Mouse (Mus musculus): ENCODE measurements around the gene Orc3. TPM values are rescaled to one million over a fixed set of nuclear protein-coding genes. Genes with fewer than 3 reads are reported as not detected.

The Orc3 gene
- polyA plus RNA-seq, 1 experiment from 2014 or later = 108 TPM

DNA sequence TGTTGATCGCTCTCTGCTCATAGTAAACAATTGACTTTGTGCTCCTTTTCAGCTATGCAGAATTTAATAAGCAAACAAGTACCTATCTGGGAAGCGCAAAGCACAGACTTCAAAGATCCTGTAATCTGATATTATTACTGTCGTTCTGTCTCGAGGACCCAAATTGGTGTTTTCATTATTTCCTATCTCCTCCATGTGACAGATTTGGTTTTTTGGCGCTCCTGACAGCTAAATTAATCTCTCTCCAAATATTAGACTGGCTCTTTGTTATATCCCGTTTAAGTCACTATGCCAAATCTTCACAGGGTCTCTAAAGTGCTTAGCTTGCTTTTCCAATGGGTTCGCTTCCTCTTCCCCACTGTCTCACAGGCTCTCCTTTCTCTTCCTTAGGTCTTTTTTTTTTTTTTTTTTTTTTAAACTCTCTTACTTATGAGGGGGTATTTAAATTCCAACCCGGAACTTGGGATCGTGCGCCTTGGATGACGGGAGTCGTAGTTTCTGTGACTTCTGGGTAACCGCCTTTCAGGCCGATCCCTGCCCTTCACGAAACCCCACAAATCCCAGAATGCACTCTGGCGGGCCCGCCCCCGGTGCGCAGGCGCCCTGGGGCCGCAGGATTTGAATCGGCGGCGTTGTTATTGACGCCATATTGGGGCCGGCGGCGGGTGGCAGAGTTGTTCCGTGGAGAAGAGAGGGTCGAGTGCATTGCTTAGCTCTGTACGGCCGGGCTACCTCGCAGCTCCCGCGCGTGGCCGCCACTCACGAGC is 64.6 kb downstream of the Orc3 start:
- 2% methylated on average over 34 of the region's 38 CpGs for WGBS
- Histone ChIP-seq H3K27me3 (ENCODE audit: insufficient read depth, low read length) (no peaks in the 10 kb centered on the region), H3K4me3 (ENCODE audit: low read depth, low read length) (peak overlapping the region; percentile 97), H3K27ac (ENCODE audit: low read depth) (peak overlapping the region; percentile 92), H3K9me3 (ENCODE audit: low read depth, low read length) (no peaks in the 10 kb centered on the region), H3K4me1 (ENCODE audit: insufficient read depth) (no peaks in the 10 kb centered on the region), H3K9ac (peak overlapping the region; percentile 84), H3K36me3 (ENCODE audit: insufficient read depth) (no peaks in the 10 kb centered on the region), H3K4me2 (peak overlapping the region; percentile 57)
- no peak for TF ChIP-seq CTCF (IDR thresholded peaks at IDR 0.05; ENCODE audit: low read depth)
- DNase-seq = peak; percentile 98
- peak; percentile 95 for ATAC-seq (ENCODE audit: insufficient read depth)

DNA sequence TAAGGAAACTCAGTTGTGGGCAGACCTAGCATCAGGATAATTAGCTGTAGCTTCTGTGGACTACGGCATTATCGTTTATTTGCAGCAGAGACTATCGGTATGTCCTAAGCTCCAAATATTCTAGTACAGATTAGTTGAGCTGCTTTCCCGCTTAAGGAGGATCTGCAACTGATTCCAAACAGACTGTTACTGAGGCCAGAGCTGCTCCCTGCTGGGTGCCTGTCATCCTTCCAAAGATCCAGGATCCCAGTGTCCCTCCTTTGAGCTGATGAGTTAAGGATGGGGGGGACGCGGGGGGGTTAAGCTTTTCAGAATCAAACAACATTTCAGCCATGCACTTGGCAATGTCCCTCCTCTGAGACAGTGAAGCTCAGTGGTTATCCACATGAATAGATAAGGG is 84.8 kb downstream of the Orc3 start:
- 79% methylated on average over 6 of the region's 6 CpGs for WGBS
- Histone ChIP-seq H3K4me2 (no peak overlapping the region), H3K27me3 (ENCODE audit: insufficient read depth, low read length) (no peaks in the 10 kb centered on the region), H3K9ac (no peak overlapping the region), H3K4me3 (ENCODE audit: low read depth, low read length) (no peak overlapping the region), H3K27ac (ENCODE audit: low read depth) (no peak overlapping the region), H3K36me3 (ENCODE audit: insufficient read depth) (no peaks in the 10 kb centered on the region), H3K4me1 (ENCODE audit: insufficient read depth) (no peaks in the 10 kb centered on the region), H3K9me3 (ENCODE audit: low read depth, low read length) (no peaks in the 10 kb centered on the region)
- TF ChIP-seq CTCF (IDR thresholded peaks at IDR 0.05; ENCODE audit: low read depth) = no peak
- DNase-seq (no peak), ATAC-seq (ENCODE audit: insufficient read depth) (no peak)

DNA sequence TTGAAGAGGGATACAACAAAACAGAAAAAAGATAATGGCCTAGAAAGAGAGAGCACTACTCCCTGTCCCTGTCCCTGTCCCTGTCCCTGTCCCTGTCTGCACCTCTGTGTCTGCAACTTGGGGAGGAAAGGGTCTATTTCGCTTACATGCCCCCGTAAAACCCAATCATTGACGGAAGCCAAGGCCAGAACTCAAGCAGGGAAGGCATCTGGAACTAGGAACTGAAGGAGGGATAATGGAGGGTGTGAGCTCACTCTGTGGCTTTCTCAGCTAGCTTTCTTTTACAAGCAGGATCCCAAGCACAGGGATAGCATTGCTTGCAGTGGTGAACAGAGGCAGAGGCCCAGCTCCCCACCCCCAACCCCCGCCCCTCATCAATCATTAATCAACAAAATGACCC is 85.4 kb downstream of the Orc3 start:
- no peak overlapping the region for H3K27ac ChIP-seq (ENCODE audit: low read depth)
- H3K36me3 ChIP-seq (ENCODE audit: insufficient read depth) = no peaks in the 10 kb centered on the region
- ATAC-seq (ENCODE audit: insufficient read depth) = no peak
- H3K4me3 ChIP-seq (ENCODE audit: low read depth, low read length) = no peak overlapping the region
- no peaks in the 10 kb centered on the region for H3K4me1 ChIP-seq (ENCODE audit: insufficient read depth)
- H3K4me2 ChIP-seq = no peak overlapping the region
- no peaks in the 10 kb centered on the region for H3K27me3 ChIP-seq (ENCODE audit: insufficient read depth, low read length)
- no peaks in the 10 kb centered on the region for H3K9me3 ChIP-seq (ENCODE audit: low read depth, low read length)
- no peak overlapping the region for H3K9ac ChIP-seq
- no peak for DNase-seq
- no peak for TF ChIP-seq CTCF (IDR thresholded peaks at IDR 0.05; ENCODE audit: low read depth)
- 66% methylated on average over 4 of the region's 4 CpGs for WGBS

DNA sequence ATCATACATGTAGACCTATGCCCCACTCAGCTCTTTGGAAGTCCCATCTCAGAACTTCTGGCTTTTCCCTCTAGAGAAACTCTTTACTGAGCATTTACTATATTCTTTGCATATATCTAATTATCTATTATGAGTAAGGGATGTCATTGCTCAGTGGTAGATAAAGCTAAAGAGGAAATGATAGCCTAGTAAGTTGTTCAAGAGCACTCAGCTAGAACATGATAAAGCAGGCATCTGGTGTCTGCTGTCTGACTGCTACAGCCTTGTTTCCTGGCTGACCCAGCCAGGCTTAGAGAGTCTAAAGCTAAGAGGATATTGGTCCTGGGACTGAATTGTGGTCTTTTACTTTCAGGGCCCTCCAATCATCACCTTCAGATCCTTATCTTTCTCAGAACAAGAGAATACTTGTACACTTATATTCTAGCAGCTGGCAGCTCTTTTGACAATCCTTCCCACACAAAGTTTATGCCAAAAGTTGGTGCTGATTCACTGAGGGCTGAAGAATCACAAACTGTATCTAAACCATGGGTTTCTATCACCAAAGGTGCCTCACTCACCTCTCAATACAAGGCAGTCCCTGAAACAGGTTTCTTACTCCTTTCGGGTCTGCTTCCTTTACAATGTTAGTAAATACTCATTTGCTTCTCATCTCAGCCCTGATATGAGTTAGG is 86.2 kb downstream of the Orc3 start:
- no peak for TF ChIP-seq CTCF (IDR thresholded peaks at IDR 0.05; ENCODE audit: low read depth)
- Histone ChIP-seq H3K27ac (ENCODE audit: low read depth) (no peak overlapping the region), H3K4me3 (ENCODE audit: low read depth, low read length) (no peak overlapping the region), H3K36me3 (ENCODE audit: insufficient read depth) (no peaks in the 10 kb centered on the region), H3K27me3 (ENCODE audit: insufficient read depth, low read length) (no peaks in the 10 kb centered on the region), H3K9ac (no peak overlapping the region), H3K9me3 (ENCODE audit: low read depth, low read length) (no peaks in the 10 kb centered on the region), H3K4me1 (ENCODE audit: insufficient read depth) (no peaks in the 10 kb centered on the region), H3K4me2 (no peak overlapping the region)
- no peak for DNase-seq
- ATAC-seq (ENCODE audit: insufficient read depth) = no peak
- WGBS = 90% methylated on average over 1 of the region's 1 CpGs

DNA sequence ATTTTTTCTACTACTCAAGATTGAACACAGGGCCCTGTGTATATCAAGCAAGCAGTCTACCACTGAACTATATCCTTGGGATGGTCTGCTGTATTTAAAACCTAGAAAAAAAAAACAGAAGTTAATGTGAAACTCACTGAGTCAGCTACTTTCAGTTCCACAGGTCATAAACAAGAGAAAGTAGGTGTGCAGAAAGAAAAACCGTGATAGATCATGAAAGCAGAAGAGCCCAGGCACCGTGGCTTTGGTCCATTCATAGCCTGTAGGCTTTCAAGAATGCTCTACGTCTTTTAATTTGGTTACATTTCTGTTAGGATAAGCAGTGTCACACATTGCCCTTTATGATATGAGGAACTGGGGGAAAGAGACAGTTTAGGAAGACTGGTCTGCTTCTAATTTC is 88.0 kb downstream of the Orc3 start:
- Histone ChIP-seq H3K4me3 (ENCODE audit: low read depth, low read length) (no peak overlapping the region), H3K36me3 (ENCODE audit: insufficient read depth) (no peaks in the 10 kb centered on the region), H3K27me3 (ENCODE audit: insufficient read depth, low read length) (no peaks in the 10 kb centered on the region), H3K4me2 (no peak overlapping the region), H3K4me1 (ENCODE audit: insufficient read depth) (no peaks in the 10 kb centered on the region), H3K27ac (ENCODE audit: low read depth) (no peak overlapping the region), H3K9me3 (ENCODE audit: low read depth, low read length) (no peaks in the 10 kb centered on the region), H3K9ac (no peak overlapping the region)
- WGBS = 75% methylated on average over 3 of the region's 3 CpGs
- DNase-seq (no peak), ATAC-seq (ENCODE audit: insufficient read depth) (no peak)
- no peak for TF ChIP-seq CTCF (IDR thresholded peaks at IDR 0.05; ENCODE audit: low read depth)

DNA sequence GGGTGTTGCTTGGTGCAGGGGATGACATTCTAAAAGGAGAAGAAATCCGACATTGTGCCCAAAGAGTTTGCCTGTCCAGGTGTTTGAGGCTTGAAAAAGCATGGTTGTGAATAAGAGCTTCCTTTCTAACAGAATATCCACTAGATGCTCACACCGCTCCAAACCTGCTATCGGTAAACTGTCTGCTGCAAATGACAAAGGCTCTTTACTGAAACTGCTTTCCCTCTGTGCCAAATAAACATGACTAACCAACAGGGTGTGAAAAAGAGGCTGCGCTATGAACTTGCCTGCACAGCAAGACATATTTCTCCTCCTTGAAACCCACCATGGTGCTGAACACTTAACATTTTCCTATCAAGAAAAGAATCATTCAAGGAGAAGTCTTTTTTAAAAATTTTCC is 91.2 kb downstream of the Orc3 start:
- no peak for TF ChIP-seq CTCF (IDR thresholded peaks at IDR 0.05; ENCODE audit: low read depth)
- Histone ChIP-seq H3K27ac (ENCODE audit: low read depth) (no peak overlapping the region), H3K4me3 (ENCODE audit: low read depth, low read length) (no peak overlapping the region), H3K27me3 (ENCODE audit: insufficient read depth, low read length) (no peaks in the 10 kb centered on the region), H3K4me1 (ENCODE audit: insufficient read depth) (no peaks in the 10 kb centered on the region), H3K9me3 (ENCODE audit: low read depth, low read length) (no peaks in the 10 kb centered on the region), H3K4me2 (no peak overlapping the region), H3K9ac (no peak overlapping the region), H3K36me3 (ENCODE audit: insufficient read depth) (no peaks in the 10 kb centered on the region)
- 82% methylated on average over 4 of the region's 4 CpGs for WGBS
- ATAC-seq (ENCODE audit: insufficient read depth) (no peak), DNase-seq (no peak)

DNA sequence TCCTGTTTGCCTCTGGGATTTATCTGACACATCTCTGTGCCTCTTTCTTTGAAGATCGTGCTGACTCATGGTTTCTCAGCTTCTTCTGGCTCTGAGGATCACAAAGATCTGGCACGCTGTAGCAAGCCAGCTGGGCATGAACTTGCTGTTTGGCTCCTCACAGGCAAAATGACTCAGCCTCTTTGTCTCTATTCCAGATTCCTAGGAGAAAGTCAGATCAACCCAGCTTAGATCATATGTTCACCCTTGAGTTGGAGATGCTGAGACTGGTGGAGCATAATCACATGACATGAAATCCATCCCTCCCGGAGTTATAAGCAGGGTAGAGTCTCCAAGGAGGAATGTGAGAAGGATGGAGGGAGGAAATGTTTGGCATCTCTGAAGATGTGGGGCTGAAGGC is 91.9 kb downstream of the Orc3 start:
- Histone ChIP-seq H3K36me3 (ENCODE audit: insufficient read depth) (no peaks in the 10 kb centered on the region), H3K4me1 (ENCODE audit: insufficient read depth) (no peaks in the 10 kb centered on the region), H3K9me3 (ENCODE audit: low read depth, low read length) (no peaks in the 10 kb centered on the region), H3K27ac (ENCODE audit: low read depth) (no peak overlapping the region), H3K4me3 (ENCODE audit: low read depth, low read length) (no peak overlapping the region), H3K4me2 (no peak overlapping the region), H3K27me3 (ENCODE audit: insufficient read depth, low read length) (no peaks in the 10 kb centered on the region), H3K9ac (no peak overlapping the region)
- 60% methylated on average over 3 of the region's 3 CpGs for WGBS
- ATAC-seq (ENCODE audit: insufficient read depth) (no peak), DNase-seq (no peak)
- TF ChIP-seq CTCF (IDR thresholded peaks at IDR 0.05; ENCODE audit: low read depth) = no peak

Other genes with a start within 250 kb of the Orc3 start
- 56.1 and 60.0 TPM in 2 replicates for gene Akirin2, start 64.0 kb downstream of the Orc3 start, polyA plus RNA-seq (2014; fragmentation: Nextera tagmentation; extraction: Ambion mirVana)
- gene Rars2, start within 50 bp of the Orc3 start, polyA plus RNA-seq (2014; fragmentation: Nextera tagmentation; extraction: Ambion mirVana) = 57.5 and 61.8 TPM in 2 replicates
- 52.5 and 59.4 TPM in 2 replicates for gene Slc35a1, start 72.5 kb upstream of the Orc3 start, polyA plus RNA-seq (2014; fragmentation: Nextera tagmentation; extraction: Ambion mirVana)
- 0.16 and 1.5 TPM in 2 replicates for gene Cfap206, start 115.3 kb upstream of the Orc3 start, polyA plus RNA-seq (2014; fragmentation: Nextera tagmentation; extraction: Ambion mirVana)
- not detected in 2 replicates for gene Gm136, start 141.3 kb upstream of the Orc3 start, polyA plus RNA-seq (2014; fragmentation: Nextera tagmentation; extraction: Ambion mirVana)
- gene Smim8, start 163.5 kb upstream of the Orc3 start, polyA plus RNA-seq (2014; fragmentation: Nextera tagmentation; extraction: Ambion mirVana) = 42.6 and 42.8 TPM in 2 replicates